Mouse (Mus musculus): ENCODE measurements around the gene Aldh6a1. TPM values are rescaled to one million over a fixed set of nuclear protein-coding genes. Genes with fewer than 3 reads are reported as not detected.
A peak's percentile ranks its signal among the peaks of the same experiment; 100 is the strongest.

Aldh6a1 gene
- total RNA-seq (2021) = 100 to 1,000 TPM in 1 of 2 experiments, 10 to 100 TPM in 1; 93.1 to 128 TPM
- long read RNA-seq, experiment 1, transcript Aldh6a1-201 (12 exons, 3,399 nt) = major isoform, 398 of 428 reads
- long read RNA-seq, experiment 1, partial matches to known transcripts = 11 of 428 reads
- long read RNA-seq, experiment 1, other reads (novel, unspliced or antisense) = 19 of 428 reads
- long read RNA-seq, experiment 2, transcript Aldh6a1-201 (12 exons, 3,399 nt) = major isoform, 326 of 363 reads
- long read RNA-seq, experiment 2, partial matches to known transcripts = 7 of 363 reads
- long read RNA-seq, experiment 2, other reads (novel, unspliced or antisense) = 30 of 363 reads

DNA sequence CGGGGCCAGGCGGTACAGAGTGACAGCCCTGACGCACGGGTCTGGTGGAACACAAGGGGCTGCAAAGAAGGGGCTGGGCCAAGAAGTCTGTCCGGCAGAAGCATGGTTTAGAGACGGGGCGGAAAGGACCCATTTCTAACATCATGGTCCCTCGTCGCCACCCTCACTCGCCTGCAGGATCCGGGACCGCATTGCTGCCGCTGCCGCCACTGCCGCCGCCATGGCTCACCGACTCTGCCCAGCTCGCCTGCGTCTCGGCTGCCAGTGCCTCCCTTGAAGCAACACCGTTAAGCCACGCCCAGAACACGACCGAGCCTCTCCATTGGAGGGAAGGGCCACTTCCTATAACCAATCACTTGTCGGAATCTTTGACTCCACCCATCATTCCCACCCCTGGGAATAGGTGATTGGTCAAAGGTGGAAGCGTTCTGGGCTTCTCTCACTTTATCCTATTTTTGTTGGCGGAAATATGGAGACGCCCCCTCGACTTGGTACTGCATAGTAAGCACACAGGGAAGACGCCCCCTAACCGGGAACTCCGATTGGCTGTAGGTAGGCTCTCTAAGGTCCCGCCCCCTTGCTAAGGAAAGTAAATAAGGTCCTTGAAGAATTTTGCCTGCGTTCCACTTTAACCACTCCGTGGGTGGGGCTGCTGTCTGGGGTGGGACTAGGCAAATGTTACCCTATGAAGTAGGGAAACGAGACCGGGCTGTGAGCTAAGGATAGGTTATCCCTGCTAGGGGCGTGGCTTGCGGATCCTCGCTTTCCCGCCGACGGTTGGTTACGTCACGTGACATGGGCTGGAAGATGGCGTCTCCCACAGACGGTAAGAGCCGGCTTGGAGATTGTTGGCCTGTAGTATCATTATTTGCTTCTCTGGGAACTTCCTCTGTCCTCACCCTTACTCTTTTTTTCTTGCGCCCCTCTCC, at the start of gene Aldh6a1, which contains the start of gene Lin52:
Aldh6a1 (minus strand) TSS at position 287 of the 929 bp plus-strand sequence.
Lin52 (plus strand) TSS at position 705 of the 929 bp plus-strand sequence.
- Histone ChIP-seq H3K4me3 (peak within 1 kb of the TSS; percentile 97), H3K27ac (peak within 1 kb of the TSS; percentile 99)
- DNase-seq = peak; percentile 98
- TF ChIP-seq CTCF (IDR thresholded peaks at IDR 0.05) = no peak
- intact Hi-C loops (cut with DNase I) = loop anchor here (2.0 kb wide), 1 partner anchor 42 kb away; the partner anchor contains the start of genes Bbof1 and Entpd5

DNA sequence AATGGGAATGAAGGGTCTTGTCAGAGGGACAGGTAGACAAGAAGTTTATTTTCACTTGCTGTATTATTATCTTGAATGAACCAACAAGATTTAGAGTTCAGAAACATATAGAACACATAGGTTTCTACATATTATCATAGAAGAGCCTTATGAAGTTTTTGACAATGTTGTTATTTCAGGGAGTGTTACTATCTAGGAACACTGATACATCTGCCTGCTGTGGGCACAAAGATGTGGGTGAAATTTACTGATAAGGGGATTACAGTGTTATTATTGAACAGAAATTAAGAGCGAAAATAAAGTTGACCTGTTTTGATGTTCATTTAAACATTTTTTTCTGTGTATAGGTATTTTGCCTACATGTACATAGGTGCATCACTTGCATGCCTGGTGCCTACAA, 46.0 kb upstream of the Aldh6a1 start:
- no peak for TF ChIP-seq CTCF (IDR thresholded peaks at IDR 0.05)
- DNase-seq = no peak
- Histone ChIP-seq H3K4me3 (no peak overlapping the region), H3K27ac (no peak overlapping the region)
- intact Hi-C loops (cut with DNase I) = no loop called here

DNA sequence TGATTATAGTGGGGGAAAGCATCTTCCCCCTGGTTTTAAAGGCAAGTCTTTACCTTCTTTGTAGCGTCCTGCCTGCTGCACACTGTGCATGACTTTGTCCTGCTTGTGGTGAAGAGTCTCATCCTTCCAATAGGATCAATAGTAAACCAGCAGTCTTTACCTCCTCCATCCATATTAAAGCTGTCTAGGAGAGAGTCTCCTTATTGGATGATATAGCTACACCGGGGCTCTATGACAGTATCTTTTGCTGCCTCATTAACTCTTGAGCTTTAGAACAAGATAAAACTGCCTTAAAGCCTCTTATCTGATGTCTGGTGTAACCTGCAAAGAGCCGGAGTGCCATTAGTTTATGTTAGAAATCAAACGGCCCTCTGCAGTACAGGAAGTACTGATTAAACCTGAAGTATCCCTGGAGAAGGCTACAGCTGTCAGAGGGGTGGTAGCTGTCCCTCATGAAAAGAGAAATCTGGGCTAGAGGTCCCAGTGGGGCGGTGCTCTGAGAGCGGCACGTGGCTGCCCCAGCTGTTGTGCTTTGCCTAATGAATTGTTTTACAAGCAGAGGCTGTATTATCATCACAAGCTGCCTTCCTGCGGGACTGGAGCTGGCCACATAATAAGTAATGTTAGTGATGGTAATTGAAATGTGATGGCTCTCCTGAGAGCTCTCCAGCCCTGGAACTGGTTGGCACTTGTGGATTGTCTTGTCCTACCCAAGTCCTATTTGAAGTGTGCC, 36.7 kb upstream of the Aldh6a1 start:
- DNase-seq = peak; percentile 33
- Histone ChIP-seq H3K4me3 (no peak overlapping the region), H3K27ac (no peak overlapping the region)
- no peak for TF ChIP-seq CTCF (IDR thresholded peaks at IDR 0.05)
- intact Hi-C loops (cut with DNase I) = no loop called here

DNA sequence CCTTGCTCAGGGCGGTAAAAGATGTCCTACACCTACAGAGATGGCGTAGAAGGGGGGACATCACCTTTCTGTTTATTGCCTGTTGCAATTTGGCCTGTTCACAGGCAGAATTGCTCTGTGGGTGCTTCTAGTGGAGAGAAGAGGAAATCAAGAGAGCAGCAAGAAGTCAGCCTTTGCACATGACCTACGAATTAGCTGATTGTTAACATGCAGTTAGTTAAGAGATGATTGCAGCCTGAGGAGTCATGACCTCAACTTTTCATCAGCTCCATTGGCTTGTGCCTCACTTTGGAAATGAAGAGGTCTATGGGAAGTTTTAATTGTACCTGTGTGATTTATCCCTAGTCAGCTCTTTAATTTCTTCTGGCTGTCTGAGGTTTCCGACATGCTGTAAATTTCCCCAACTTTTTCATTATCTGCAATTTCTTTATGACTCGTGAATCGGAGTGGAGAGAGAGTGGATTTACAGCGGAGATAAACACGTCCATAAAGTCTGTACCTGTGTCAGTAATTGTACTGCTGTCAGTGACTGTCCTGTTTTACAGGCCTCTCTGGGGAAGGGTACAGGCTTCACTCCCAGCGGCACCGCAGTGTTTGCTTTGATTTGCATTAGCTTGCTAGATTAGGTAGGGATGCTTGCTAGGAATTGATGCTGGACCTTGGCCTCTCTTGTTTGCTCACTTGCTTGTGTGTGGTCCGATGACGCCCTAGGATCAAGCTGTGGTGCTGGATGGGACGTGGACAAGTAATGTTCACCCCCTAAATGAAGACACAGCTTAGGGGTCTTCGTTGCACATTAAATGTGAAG, 32.2 kb upstream of the Aldh6a1 start:
- no peak for TF ChIP-seq CTCF (IDR thresholded peaks at IDR 0.05)
- no peak overlapping the region for H3K4me3 ChIP-seq
- DNase-seq = no peak
- intact Hi-C loops (cut with DNase I) = loop anchor here (5.0 kb wide), 1 partner anchor 109 kb away; no protein-coding TSS in a partner anchor
- H3K27ac ChIP-seq = no peak overlapping the region

DNA sequence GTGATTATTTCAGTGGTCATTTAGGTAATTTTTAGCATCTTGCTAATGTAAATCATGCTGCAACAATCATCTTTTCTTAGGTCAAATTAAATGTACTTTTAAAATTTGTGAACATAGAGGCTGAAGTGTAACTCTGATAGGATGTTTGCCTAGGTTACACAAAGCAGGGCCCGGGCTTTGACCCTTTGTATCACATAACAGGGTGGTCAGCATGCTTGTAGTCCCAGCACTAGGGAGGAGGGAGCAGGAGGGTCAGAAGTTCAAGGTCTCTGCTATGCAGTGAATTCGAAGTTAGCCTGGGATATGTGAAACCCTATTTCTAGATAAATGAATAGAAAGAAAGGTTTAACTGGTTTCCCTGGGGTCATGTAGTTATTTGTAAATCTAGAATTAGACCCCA, 30.4 kb upstream of the Aldh6a1 start:
- Histone ChIP-seq H3K4me3 (no peak overlapping the region), H3K27ac (no peak overlapping the region)
- no peak for DNase-seq
- intact Hi-C loops (cut with DNase I) = loop anchor here (5.0 kb wide), 1 partner anchor 111 kb away; no protein-coding TSS in a partner anchor
- no peak for TF ChIP-seq CTCF (IDR thresholded peaks at IDR 0.05)

DNA sequence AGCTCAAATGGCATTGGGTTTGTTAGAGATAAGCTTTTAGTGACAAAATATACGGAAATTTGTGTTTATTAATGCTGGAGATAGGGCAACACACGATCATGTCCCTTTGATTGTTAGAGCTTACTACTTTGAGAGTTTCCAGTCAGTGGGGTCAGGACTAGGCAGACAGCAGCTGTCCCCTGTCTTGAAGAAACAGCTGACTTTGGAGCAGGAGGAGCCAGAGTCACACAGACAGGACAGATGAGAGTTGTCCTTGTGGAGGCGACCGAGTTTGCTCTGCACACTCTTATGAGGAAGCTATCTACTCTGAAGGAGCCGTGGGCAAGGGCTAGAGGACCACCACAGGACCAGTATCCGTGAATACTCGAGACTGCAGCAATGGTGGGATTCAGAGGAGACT, 28.1 kb upstream of the Aldh6a1 start:
- intact Hi-C loops (cut with DNase I) = no loop called here
- no peak for TF ChIP-seq CTCF (IDR thresholded peaks at IDR 0.05)
- Histone ChIP-seq H3K4me3 (no peak overlapping the region), H3K27ac (no peak overlapping the region)
- no peak for DNase-seq

DNA sequence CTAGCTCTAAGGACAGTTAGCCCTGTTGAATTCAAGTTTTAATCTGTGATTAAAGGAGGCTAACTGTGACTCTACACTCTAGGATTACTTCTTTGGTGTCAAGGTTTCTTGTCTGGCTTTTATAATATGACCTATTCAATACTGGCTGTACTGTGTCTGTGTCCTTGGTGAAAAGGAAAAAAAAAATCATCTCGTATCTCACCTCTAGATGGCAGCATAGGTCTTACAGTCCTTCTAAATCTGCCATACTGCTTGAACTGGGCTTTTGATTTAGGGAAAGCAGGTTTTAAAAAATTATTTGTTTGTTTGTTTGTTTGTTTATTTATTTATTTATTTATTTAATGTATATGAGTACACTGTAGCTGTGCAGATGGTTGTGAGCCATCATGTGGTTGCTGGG, 17.9 kb upstream of the Aldh6a1 start:
- H3K4me3 ChIP-seq = no peak overlapping the region
- intact Hi-C loops (cut with DNase I) = loop anchor here (2.0 kb wide), 1 partner anchor 120 kb away; no protein-coding TSS in a partner anchor
- no peak overlapping the region for H3K27ac ChIP-seq
- TF ChIP-seq CTCF (IDR thresholded peaks at IDR 0.05) = peak; percentile 73
- DNase-seq = no peak

DNA sequence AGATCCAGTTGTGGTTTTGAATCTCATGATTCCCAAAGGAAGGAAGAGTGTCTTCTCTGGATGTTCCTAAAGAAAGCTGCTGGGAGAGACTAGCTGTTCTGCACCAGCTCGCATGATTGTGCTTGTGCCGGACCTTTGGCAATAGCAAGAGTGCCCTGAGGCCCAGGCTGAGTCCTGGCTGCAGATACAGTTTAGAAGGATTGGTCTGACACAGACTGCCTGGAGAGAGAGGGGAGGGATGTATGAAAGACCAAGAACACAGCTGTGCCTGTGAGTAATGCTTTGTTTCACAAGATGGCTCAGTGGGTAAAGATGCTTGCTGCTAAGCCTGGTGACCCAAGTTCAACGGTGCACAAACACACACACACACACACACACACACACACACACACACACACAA, 12.1 kb upstream of the Aldh6a1 start:
- Histone ChIP-seq H3K27ac (no peak overlapping the region), H3K4me3 (no peak overlapping the region)
- DNase-seq = no peak
- intact Hi-C loops (cut with DNase I) = no loop called here
- TF ChIP-seq CTCF (IDR thresholded peaks at IDR 0.05) = no peak

DNA sequence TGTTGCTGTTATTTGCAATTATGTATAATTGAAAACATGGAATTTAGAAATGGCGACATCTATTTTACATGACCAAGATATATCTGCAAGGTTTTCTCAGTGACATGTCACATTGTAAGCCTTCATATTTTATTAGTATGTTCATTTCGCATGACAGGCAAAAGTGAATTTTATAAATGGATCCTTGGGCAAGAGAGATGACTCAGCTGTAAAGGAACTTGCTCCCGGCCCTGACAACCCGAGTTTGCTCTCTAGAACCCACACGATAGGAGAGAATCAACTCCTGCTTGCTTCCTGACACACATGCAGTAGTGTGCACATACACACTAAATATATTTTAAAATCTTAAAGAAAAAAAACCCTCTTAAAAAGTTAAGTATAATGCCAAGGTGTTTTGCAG, 10.6 kb upstream of the Aldh6a1 start:
- no peak for DNase-seq
- no peak overlapping the region for H3K4me3 ChIP-seq
- H3K27ac ChIP-seq = no peak overlapping the region
- intact Hi-C loops (cut with DNase I) = no loop called here
- TF ChIP-seq CTCF (IDR thresholded peaks at IDR 0.05) = no peak

DNA sequence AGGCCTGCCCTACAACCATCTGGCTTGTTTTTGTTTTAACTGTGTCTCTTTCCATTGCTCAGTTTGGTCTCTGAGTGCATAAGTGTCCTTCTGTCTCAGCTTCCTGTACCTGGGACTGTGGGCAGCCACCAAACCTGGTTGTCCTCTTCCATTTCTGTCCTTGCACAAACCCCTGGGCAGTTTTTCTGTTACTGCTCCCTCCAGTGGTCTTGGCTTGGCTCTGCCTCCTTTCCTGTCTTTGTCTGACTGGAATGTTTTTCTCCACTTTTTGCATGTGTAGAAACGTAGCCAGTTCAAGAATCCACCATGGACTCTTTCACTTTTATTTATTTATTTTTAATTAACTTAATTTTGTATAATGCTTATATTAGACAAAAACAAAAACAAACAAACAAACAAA, 9.0 kb upstream of the Aldh6a1 start:
- DNase-seq = no peak
- Histone ChIP-seq H3K4me3 (no peak overlapping the region), H3K27ac (no peak overlapping the region)
- intact Hi-C loops (cut with DNase I) = no loop called here
- TF ChIP-seq CTCF (IDR thresholded peaks at IDR 0.05) = no peak

DNA sequence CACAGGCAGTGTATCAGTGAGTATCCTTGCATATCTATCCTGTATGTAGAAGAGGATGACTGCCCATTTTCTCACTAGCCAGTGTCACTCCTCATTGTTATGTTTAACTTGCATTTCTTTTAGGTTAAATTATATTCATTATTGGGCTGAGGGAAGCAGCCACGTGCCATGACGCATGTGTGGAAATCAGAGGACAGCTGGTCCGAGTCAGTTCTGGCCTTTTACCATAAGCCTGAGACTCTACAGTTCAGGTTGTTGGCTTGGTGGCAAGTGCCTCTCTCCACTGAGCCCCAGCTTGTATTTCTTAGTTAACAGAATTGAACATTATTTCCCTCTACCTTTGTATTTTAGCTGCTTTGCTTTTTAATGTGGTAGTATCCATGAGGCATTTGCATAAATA, 6.1 kb upstream of the Aldh6a1 start:
- H3K27ac ChIP-seq = no peak overlapping the region
- no peak overlapping the region for H3K4me3 ChIP-seq
- intact Hi-C loops (cut with DNase I) = no loop called here
- DNase-seq = no peak
- no peak for TF ChIP-seq CTCF (IDR thresholded peaks at IDR 0.05)
